Mouse (Mus musculus) thymus, adult 2 months (tissue): ENCODE measurements at regions not wholly inside any gene's neighbourhood (a gene's known extent, or its start where the extent isn't known, plus 50 kb on each side); places are given as distances from the start of the nearest gene placed in this dataset.

Experiments
- DNase-seq: peaks from one replicate; pipeline ENCODE4 v3.0.0; 2021
- H3K27ac ChIP-seq: fragments of 200-500 bp; 2 replicates; pipeline ENCODE4 v1.5.1; 2012; ENCODE audit warnings: low read length, control low read depth; ENCODE audit not compliant: control insufficient read depth, insufficient read depth
- H3K27me3 ChIP-seq: fragments of 200-500 bp; 2 replicates; pipeline ENCODE4 v1.6.1; 2012; ENCODE audit warnings: mild to moderate bottlenecking, low read length, moderate library complexity, mixed read lengths; ENCODE audit not compliant: control insufficient read depth, insufficient read depth
- H3K36me3 ChIP-seq: fragments of 200-500 bp; 2 replicates; pipeline ENCODE4 v1.6.1; 2012; ENCODE audit warnings: mild to moderate bottlenecking, low read length, moderate library complexity; ENCODE audit not compliant: control insufficient read depth, insufficient read depth
- H3K4me1 ChIP-seq: fragments of 200-500 bp; replicated peaks from 2 replicates; pipeline ENCODE4 v1.6.1; 2012; ENCODE audit warnings: low read length; ENCODE audit not compliant: control insufficient read depth, insufficient read depth
- H3K4me3 ChIP-seq: fragments of 200-500 bp; 2 replicates; pipeline ENCODE4 v1.5.1; 2012; ENCODE audit warnings: mild to moderate bottlenecking, low read length, control low read depth, moderate library complexity; ENCODE audit not compliant: control insufficient read depth, insufficient read depth
- CTCF ChIP-seq: fragments of 200-500 bp; IDR thresholded peaks from 2 replicates; pipeline ENCODE4 v1.5.1; 2012; ENCODE audit warnings: mild to moderate bottlenecking, control low read depth, low read length, moderate library complexity, borderline replicate concordance; ENCODE audit not compliant: control insufficient read depth, poor library complexity, insufficient read depth; ENCODE audit errors: extremely low read depth
- POLR2A ChIP-seq: fragments of 200-500 bp; IDR thresholded peaks from 2 replicates; pipeline ENCODE4 v1.6.1; 2012; ENCODE audit warnings: mild to moderate bottlenecking, low read length, control low read depth, moderate library complexity; ENCODE audit not compliant: control insufficient read depth, poor library complexity, insufficient read depth; ENCODE audit errors: extremely low read depth
- WGBS: fragments of 180-500 bp; shearing (Covaris S2); methylation state at CpG from one replicate; pipeline ENCODE4 v1.1.7; 2018; 5-methylcytosine and 5-hydroxymethylcytosine counted together

GRCm38 (mm10) chr12:106479067-106479877, 469.2 kb downstream of the Vrk1 start:
- TF ChIP-seq CTCF (no peak), POLR2A (no peak)
- Histone ChIP-seq H3K4me3 (no peak overlapping the region), H3K27me3 (peaks cover 12% of the 10 kb centered on the region; the same call in 1 of the 2 replicates), H3K4me1 (peaks cover 9% of the 10 kb centered on the region), H3K27ac (no peak overlapping the region), H3K36me3 (no peaks in the 10 kb centered on the region)
- 5% methylated on average over 24 of the region's 24 CpGs for whole genome bisulfite sequencing
- no peak for DNase-seq

- Histone ChIP-seq H3K4me1 (peaks cover 9% of the 10 kb centered on the region), H3K4me3 (no peak overlapping the region), H3K27me3 (peaks cover 12% of the 10 kb centered on the region; the same call in 1 of the 2 replicates), H3K27ac (no peak overlapping the region), H3K36me3 (no peaks in the 10 kb centered on the region)
- TF ChIP-seq POLR2A (no peak), CTCF (no peak)
- DNase-seq: no peak
- WGBS: 20% methylated on average over 6 of the region's 6 CpGs
These were observed 469.8 kb downstream of the Vrk1 start for GRCm38 (mm10) chr12:106479878-106480194.

GRCm38 (mm10) chr12:106480281-106481060, 470.4 kb downstream of the Vrk1 start:
- H3K36me3 ChIP-seq: no peaks in the 10 kb centered on the region
- 47% methylated on average over 12 of the region's 12 CpGs for WGBS
- no peak for DNase-seq
- no peak for TF ChIP-seq CTCF
- TF ChIP-seq POLR2A: no peak
- H3K4me1 ChIP-seq: peaks cover 7% of the 10 kb centered on the region
- H3K4me3 ChIP-seq: no peak overlapping the region
- peaks cover 12% of the 10 kb centered on the region; the same call in 1 of the 2 replicates for H3K27me3 ChIP-seq
- H3K27ac ChIP-seq: no peak overlapping the region

- H3K4me3 ChIP-seq: no peak overlapping the region
- DNase-seq: no peak
- H3K4me1 ChIP-seq: 0 out of 2 replicates have a peak, but pooled peaks cover 4% of the 10 kb centered on the region
- no peak for TF ChIP-seq CTCF
- TF ChIP-seq POLR2A: no peak
- H3K36me3 ChIP-seq: no peaks in the 10 kb centered on the region
- no peak overlapping the region for H3K27ac ChIP-seq
- H3K27me3 ChIP-seq: no peaks in the 10 kb centered on the region
- WGBS: 19% methylated on average over 12 of the region's 12 CpGs
These were observed 491.7 kb downstream of the Vrk1 start for GRCm38 (mm10) chr12:106501622-106502327.

- Histone ChIP-seq H3K27ac (no peak overlapping the region), H3K36me3 (no peaks in the 10 kb centered on the region), H3K4me1 (0 out of 2 replicates have a peak, but pooled peaks cover 4% of the 10 kb centered on the region), H3K4me3 (no peak overlapping the region), H3K27me3 (no peaks in the 10 kb centered on the region)
- DNase-seq: no peak
- WGBS: 95% methylated on average over 8 of the region's 8 CpGs
- TF ChIP-seq CTCF (no peak), POLR2A (no peak)
These were observed 494.3 kb downstream of the Vrk1 start for GRCm38 (mm10) chr12:106504285-106504684.

- H3K27me3 ChIP-seq: no peaks in the 10 kb centered on the region
- H3K4me3 ChIP-seq: no peak overlapping the region
- no peaks in the 10 kb centered on the region for H3K36me3 ChIP-seq
- DNase-seq: no peak
- H3K4me1 ChIP-seq: no peaks in the 10 kb centered on the region
- no peak overlapping the region for H3K27ac ChIP-seq
- TF ChIP-seq POLR2A (no peak), CTCF (no peak)
- WGBS: 89% methylated on average over 11 of the region's 11 CpGs
These were observed 504.0 kb downstream of the Vrk1 start for GRCm38 (mm10) chr12:106514057-106514456.
